Mouse (Mus musculus) limb, embryonic 11.5 days (tissue): ENCODE data around the gene Ets1. TPM values are rescaled to one million over a fixed set of nuclear protein-coding genes. Genes with fewer than 3 reads are reported as not detected.

Source experiments
- ATAC-seq: fragments of 200-750 bp; cut with Nextera tagmentation; 2 replicates; pipeline ENCODE4 v1.8.0; 2017; ENCODE audit warnings: low read depth; ENCODE audit not compliant: insufficient number of reproducible peaks, low FRiP score, low TSS enrichment
- DNase-seq: peaks from one replicate; pipeline ENCODE4 v3.0.0-alpha.2; 2015; ENCODE audit warnings: low spot score
- H3K27ac ChIP-seq: fragments of 300-500 bp; sonication (generic); replicated peaks from 2 replicates; pipeline ENCODE4 v1.5.1; 2014; ENCODE audit warnings: low read depth, mild to moderate bottlenecking, low read length
- H3K27me3 ChIP-seq: fragments of 300-500 bp; sonication (generic); 2 replicates; pipeline ENCODE4 v1.6.1; 2014; ENCODE audit warnings: mild to moderate bottlenecking, low read length, mixed read lengths; ENCODE audit not compliant: control insufficient read depth, insufficient read depth
- H3K36me3 ChIP-seq: fragments of 300-500 bp; sonication (generic); 2 replicates; pipeline ENCODE4 v1.6.1; 2014; ENCODE audit warnings: mild to moderate bottlenecking, low read length, moderate library complexity, mixed read lengths; ENCODE audit not compliant: control insufficient read depth, insufficient read depth
- H3K4me1 ChIP-seq: fragments of 300-500 bp; sonication (generic); 2 replicates; pipeline ENCODE4 v1.6.1; 2014; ENCODE audit warnings: low read length, mixed read lengths; ENCODE audit not compliant: control insufficient read depth, insufficient read depth
- H3K4me2 ChIP-seq: fragments of 300-500 bp; sonication (generic); 2 replicates; pipeline ENCODE4 v1.6.1; 2014; ENCODE audit warnings: low read depth, mild to moderate bottlenecking, moderate library complexity; ENCODE audit not compliant: severe bottlenecking
- H3K4me3 ChIP-seq: fragments of 300-500 bp; sonication (generic); 2 replicates; pipeline ENCODE4 v1.5.1; 2014; ENCODE audit warnings: low read depth, low read length
- H3K9ac ChIP-seq: fragments of 300-500 bp; sonication (generic); 2 replicates; pipeline ENCODE4 v1.6.1; 2014; ENCODE audit warnings: mild to moderate bottlenecking, low read length
- H3K9me3 ChIP-seq: fragments of 300-500 bp; sonication (generic); 2 replicates; pipeline ENCODE4 v1.6.1; 2016; ENCODE audit warnings: low read length; ENCODE audit not compliant: control insufficient read depth
- WGBS: fragments of 180-500 bp; shearing (Covaris S2); extraction: QIAGEN DNeasy Blood & Tissue Kit; methylation state at CpG from one replicate; pipeline ENCODE4 v1.1.7; 2014; 5-methylcytosine and 5-hydroxymethylcytosine counted together
- polyA plus RNA-seq: library from polyadenylated mRNA; unstranded; fragments of >200 nt; fragmentation: Nextera tagmentation; extraction: Ambion mirVana; gene quantifications from 2 replicates; pipeline ENCODE4 v1.2.1, GENCODE M21; 2014

Ets1 gene
- polyA plus RNA-seq, 1 experiment from 2014 or later, result 34.0 TPM

DNA sequence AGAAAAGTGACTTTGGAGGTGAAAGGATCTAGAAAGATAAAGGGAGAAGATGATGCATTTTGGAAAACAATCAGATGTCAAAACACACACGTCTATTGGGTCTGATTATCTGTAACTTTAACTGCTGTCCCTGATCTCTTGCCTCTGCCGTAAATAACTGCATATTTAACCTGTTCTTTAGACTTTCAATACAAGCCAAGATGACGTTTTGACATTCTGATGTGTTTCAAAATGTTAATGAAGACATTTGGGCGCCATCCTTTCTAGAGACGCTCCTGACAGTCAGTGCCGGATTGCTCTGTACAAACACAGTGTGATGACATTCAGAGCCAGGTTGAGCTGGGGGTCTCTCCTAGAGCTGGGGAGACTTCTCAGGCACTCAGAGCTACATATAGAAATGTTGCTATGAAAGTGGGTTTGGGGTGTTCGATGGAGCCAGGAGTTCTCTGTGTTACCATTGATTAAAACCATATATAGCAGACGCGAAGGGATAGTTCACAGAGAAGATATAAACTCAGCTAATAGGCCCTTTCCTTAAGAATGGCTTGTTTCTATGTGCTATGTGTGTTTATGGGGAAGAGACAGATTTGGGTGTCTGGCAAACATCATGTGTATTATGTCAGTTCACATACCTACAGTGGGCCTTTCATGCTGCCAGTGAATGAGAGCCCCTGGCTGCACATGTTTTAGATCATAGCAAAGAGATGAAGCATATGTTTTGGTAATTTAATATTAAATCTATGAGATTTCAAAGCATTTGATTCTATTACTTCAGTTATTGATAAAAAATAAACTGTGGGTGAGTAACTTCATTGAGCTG is 61.5 kb downstream of the Ets1 start:
- WGBS, result 53% methylated on average over 9 of the region's 9 CpGs
- 0 out of 2 replicates have a peak, but pooled peaks cover 6% of the 10 kb centered on the region for H3K4me1 ChIP-seq
- DNase-seq, result no peak

DNA sequence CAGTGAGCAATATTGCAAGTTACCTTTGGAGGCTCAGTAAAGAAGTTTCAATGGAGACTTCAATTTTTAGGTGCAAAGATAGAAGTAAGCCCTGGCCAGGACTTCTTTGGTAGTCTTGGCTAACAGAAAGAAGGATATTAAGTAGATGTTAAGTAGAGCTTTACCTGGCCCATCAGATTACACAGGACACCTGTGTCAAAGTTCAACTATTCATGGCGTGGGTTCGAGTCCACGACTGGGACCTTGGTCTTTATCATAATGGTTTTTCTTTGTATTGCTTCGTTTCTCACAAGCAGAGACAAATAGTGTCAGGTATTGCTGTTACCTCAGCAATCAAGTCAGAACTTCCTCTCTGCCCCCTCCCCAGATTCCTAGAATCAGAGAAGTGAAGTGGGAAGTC is 62.7 kb downstream of the Ets1 start:
- DNase-seq, result no peak
- 90% methylated on average over 4 of the region's 4 CpGs for WGBS
- no peaks in the 10 kb centered on the region for H3K36me3 ChIP-seq
- no peak overlapping the region for H3K4me3 ChIP-seq
- no peaks in the 10 kb centered on the region for H3K9me3 ChIP-seq
- H3K4me2 ChIP-seq, result no peak overlapping the region
- H3K9ac ChIP-seq, result no peak overlapping the region
- no peak overlapping the region for H3K27ac ChIP-seq
- H3K27me3 ChIP-seq, result no peaks in the 10 kb centered on the region
- H3K4me1 ChIP-seq, result 0 out of 2 replicates have a peak, but pooled peaks cover 6% of the 10 kb centered on the region
- no peak for ATAC-seq

More for the DNA sequence above, 61.5 kb downstream of the Ets1 start:
- Histone ChIP-seq H3K36me3 (no peaks in the 10 kb centered on the region), H3K27ac (no peak overlapping the region), H3K4me3 (peak overlapping the region; percentile 60), H3K27me3 (no peaks in the 10 kb centered on the region), H3K9ac (no peak overlapping the region), H3K9me3 (no peaks in the 10 kb centered on the region), H3K4me2 (peak overlapping the region; percentile 73)
- ATAC-seq, result no peak

GRCm38 (mm10) chr9:32699391-32699841 is 63.4 kb downstream of the Ets1 start:
- no peak for ATAC-seq
- Histone ChIP-seq H3K27me3 (no peaks in the 10 kb centered on the region), H3K9me3 (no peaks in the 10 kb centered on the region), H3K27ac (no peak overlapping the region), H3K9ac (no peak overlapping the region), H3K36me3 (no peaks in the 10 kb centered on the region), H3K4me3 (no peak overlapping the region), H3K4me1 (0 out of 2 replicates have a peak, but pooled peaks cover 6% of the 10 kb centered on the region), H3K4me2 (no peak overlapping the region; the same call in 1 of the 2 replicates)
- no peak for DNase-seq
- WGBS, result 82% methylated on average over 8 of the region's 8 CpGs

- Histone ChIP-seq H3K9ac (no peak overlapping the region), H3K4me1 (0 out of 2 replicates have a peak, but pooled peaks cover 6% of the 10 kb centered on the region), H3K9me3 (no peaks in the 10 kb centered on the region), H3K36me3 (no peaks in the 10 kb centered on the region), H3K4me2 (no peak overlapping the region), H3K27me3 (no peaks in the 10 kb centered on the region), H3K4me3 (no peak overlapping the region), H3K27ac (no peak overlapping the region)
- no peak for DNase-seq
- ATAC-seq, result no peak
- WGBS, result 82% methylated on average over 7 of the region's 7 CpGs
Measured at GRCm38 (mm10) chr9:32700091-32700905, 64.3 kb downstream of the Ets1 start.

DNA sequence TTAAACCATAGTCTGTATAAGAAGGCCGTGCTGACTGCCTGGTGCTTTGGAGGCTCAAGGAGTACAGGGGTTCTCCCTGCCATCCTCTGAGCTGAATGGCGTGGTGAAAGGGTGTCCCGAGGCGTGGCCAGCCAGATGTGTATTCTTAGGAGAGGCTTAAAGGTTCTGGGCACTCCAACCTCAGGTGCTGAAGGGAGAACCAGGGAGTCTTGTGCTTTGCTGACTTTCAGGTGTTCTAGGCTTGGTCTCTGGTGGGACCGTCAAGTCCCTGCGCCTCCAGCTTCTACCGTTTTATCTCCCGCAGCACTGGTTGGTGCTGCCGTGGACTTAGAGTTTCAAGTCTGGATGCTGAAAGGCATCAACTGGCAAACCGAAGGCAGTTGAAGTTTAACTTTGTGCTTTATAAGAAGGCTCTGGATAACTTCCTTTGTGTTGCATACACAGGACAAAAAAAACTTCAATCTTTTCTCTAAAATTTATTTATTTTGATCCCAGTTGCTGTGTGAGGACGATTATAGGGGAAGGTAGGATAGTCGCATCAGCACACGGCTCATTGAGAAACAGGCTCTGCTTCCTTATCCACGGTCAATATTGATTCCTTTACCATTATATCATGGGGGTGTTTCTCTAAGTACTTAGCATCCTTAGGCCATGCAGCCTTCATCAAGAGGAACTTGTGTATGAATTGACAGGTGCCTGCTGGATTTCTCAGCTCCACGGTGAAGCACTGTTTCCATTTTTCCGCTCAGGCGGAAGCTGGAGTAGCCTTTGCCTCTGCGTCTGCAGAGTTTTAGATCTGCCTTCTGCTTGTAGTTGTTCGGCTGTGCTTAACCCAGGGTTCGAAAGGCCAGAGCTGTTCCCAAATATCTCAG is 65.3 kb downstream of the Ets1 start:
- Histone ChIP-seq H3K9me3 (no peaks in the 10 kb centered on the region), H3K27me3 (no peaks in the 10 kb centered on the region), H3K4me2 (peak overlapping the region; percentile 10; the same call in 1 of the 2 replicates), H3K9ac (no peak overlapping the region), H3K4me3 (no peak overlapping the region), H3K36me3 (no peaks in the 10 kb centered on the region), H3K27ac (no peak overlapping the region), H3K4me1 (peaks cover 9% of the 10 kb centered on the region; the same call in 1 of the 2 replicates)
- 88% methylated on average over 20 of the region's 20 CpGs for WGBS
- DNase-seq (no peak), ATAC-seq (no peak)

DNA sequence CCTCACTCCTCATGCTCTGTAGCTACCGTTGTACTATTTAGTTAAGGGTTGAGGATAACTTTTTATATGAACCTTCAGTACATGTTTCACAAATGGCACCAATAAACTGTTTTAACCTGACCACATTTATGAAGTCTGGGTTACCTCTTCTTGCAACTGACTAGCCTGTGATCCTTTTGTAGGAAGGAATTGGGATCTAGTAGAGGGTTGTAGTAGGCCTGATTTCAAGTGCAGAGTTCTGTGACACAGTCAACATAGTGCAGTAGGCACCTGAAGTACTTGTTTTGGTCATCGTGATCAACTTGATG is 65.9 kb downstream of the Ets1 start:
- no peaks in the 10 kb centered on the region for H3K9me3 ChIP-seq
- no peaks in the 10 kb centered on the region for H3K27me3 ChIP-seq
- 86% methylated on average over 2 of the region's 2 CpGs for WGBS
- H3K4me2 ChIP-seq, result no peak overlapping the region
- no peaks in the 10 kb centered on the region for H3K36me3 ChIP-seq
- no peak overlapping the region for H3K27ac ChIP-seq
- no peak overlapping the region for H3K4me3 ChIP-seq
- no peak overlapping the region for H3K9ac ChIP-seq
- peaks cover 11% of the 10 kb centered on the region; the same call in 1 of the 2 replicates for H3K4me1 ChIP-seq
- DNase-seq (no peak), ATAC-seq (no peak)

DNA sequence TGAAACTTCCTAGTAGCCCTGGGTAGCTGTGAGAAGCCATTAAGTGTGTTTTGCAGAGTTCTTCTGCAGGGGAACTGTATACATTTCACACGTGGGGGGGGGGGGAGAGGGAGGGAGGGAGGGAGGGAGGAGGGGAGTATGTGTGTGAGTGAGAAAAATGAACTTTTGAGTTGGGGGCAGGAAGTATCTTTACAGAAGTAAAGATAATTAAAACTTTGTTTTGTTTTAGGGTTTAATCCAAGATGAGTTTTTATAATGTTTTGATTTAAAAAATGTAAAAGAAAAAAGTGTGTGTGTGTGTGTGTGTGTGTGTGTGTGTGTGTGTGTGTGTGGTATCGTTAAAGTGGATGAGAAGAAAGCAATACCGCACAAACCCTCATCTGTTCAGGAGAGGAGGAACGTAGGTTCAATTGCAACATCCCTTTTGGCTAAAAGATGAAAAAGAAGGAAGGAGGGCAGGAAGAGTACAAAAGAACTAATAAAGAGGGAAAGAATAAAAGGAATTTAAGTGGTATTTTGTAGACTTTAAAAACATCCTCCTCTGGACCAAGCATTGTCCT is 66.9 kb downstream of the Ets1 start:
- ATAC-seq (no peak), DNase-seq (no peak)
- H3K4me3 ChIP-seq, result no peak overlapping the region
- H3K27me3 ChIP-seq, result no peaks in the 10 kb centered on the region
- H3K4me2 ChIP-seq, result no peak overlapping the region
- H3K4me1 ChIP-seq, result peaks cover 11% of the 10 kb centered on the region; the same call in 1 of the 2 replicates
- H3K9me3 ChIP-seq, result no peaks in the 10 kb centered on the region
- 49% methylated on average over 4 of the region's 4 CpGs for WGBS
- H3K36me3 ChIP-seq, result no peaks in the 10 kb centered on the region
- no peak overlapping the region for H3K9ac ChIP-seq
- H3K27ac ChIP-seq, result no peak overlapping the region
